Mouse (Mus musculus) megakaryocyte, embryonic 14.5 days (primary cell): ENCODE measurements around the gene Sox8.

Experiments
- FLI1 ChIP-seq: IDR thresholded peaks from 2 replicates; pipeline ENCODE4 v1.6.1; 2012; ENCODE audit warnings: low read length, inconsistent platforms, mixed read lengths
- GATA1 ChIP-seq: IDR thresholded peaks from 3 replicates; pipeline ENCODE4 v1.6.1; 2012; ENCODE audit warnings: mixed read lengths, low read length, inconsistent platforms, borderline replicate concordance

DNA sequence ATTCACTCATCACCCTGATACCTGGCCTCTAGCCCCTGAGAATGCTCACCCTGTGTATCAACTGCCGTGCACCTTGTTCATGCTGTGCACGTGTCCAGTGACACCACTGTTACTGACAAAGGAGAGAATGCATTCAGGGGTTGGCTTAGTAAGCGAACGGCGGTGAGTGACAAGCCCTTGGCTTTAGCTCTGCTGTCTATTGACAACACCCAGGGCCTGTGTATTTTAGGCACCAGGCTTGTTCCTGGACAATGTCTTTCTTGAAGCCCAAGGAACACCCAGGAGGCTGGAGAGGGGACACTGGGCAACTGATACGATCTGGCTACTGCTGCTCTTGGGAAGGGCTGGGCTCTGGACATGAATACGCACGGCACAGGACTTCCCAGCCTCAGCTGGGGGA lies 11.6 kb upstream of the Sox8 start:
- no peak for TF ChIP-seq FLI1
- TF ChIP-seq GATA1 = no peak
